In genomic region chr16:14242059-14242458, GRCm38 (mm10) we compare ENCODE assay signal across 21 mouse cellular contexts. TPM values are rescaled to one million over a fixed set of nuclear protein-coding genes. Genes with fewer than 3 reads are reported as not detected.
DNase-seq lines count a peak whose midpoint lies in the region; ATAC-seq and TF ChIP-seq lines count a peak whose summit lies in the region.
"Had no signal": no experiment of that assay in that cellular context is flagged by ENCODE, and none has a peak within 500 bp of the region (broad histone marks: within the 10 kb centered on the region; RNA-seq: fewer than 3 reads in every experiment).

No protein-coding gene starts in this region.

- H3K27ac ChIP-seq in embryonic facial prominence, embryonic 14.5 days (replicated peaks; ENCODE audit: low read depth, low read length): no peak overlapping the region
- no peak overlapping the region for H3K27ac ChIP-seq in embryonic facial prominence, embryonic 10.5 days (replicated peaks)
- H3K27ac ChIP-seq: embryonic facial prominence, embryonic 15.5 days; forebrain, embryonic 12.5 days; heart, embryonic 10.5 days; heart, embryonic 15.5 days; liver, embryonic 12.5 days had no signal

- H3K9me3 ChIP-seq in embryonic facial prominence, embryonic 14.5 days (ENCODE audit: control insufficient read depth, low read length): no peaks in the 10 kb centered on the region
- no peaks in the 10 kb centered on the region for H3K9me3 ChIP-seq in embryonic facial prominence, embryonic 10.5 days
- H3K9me3 ChIP-seq: embryonic facial prominence, embryonic 15.5 days; forebrain, embryonic 12.5 days; heart, embryonic 10.5 days; heart, embryonic 15.5 days; liver, embryonic 12.5 days had no signal

- peak; percentile 59 for DNase-seq in embryonic facial prominence, embryonic 14.5 days (ENCODE audit: low spot score)
- no peak for DNase-seq in embryonic facial prominence, embryonic 10.5 days (ENCODE audit: low spot score)
- DNase-seq in kidney, postnatal 14 days: peak; percentile 12
- no peak for DNase-seq in kidney, adult 11 months
- peak; percentile 13 for DNase-seq in lung, postnatal 10 days
- no peak for DNase-seq in lung, adult 2 months
- no peak for DNase-seq in layer of hippocampus, adult 18-20 months (ENCODE audit: low spot score in 2 of 2)
- DNase-seq: cerebellum, adult 18-20 months; gastrocnemius, postnatal 25 days; heart, adult 11 months; layer of hippocampus, postnatal 36 days had no signal

- no peaks in the 10 kb centered on the region for H3K36me3 ChIP-seq in embryonic facial prominence, embryonic 14.5 days (ENCODE audit: control insufficient read depth, insufficient read depth, low read length)
- H3K36me3 ChIP-seq in embryonic facial prominence, embryonic 10.5 days (replicated peaks): no peaks in the 10 kb centered on the region
- H3K36me3 ChIP-seq: embryonic facial prominence, embryonic 15.5 days; forebrain, embryonic 12.5 days; heart, embryonic 10.5 days; heart, embryonic 15.5 days; liver, embryonic 12.5 days had no signal

- no peak overlapping the region for H3K4me3 ChIP-seq in embryonic facial prominence, embryonic 14.5 days (ENCODE audit: low read depth, low read length)
- H3K4me3 ChIP-seq in embryonic facial prominence, embryonic 10.5 days: no peak overlapping the region
- H3K4me3 ChIP-seq in lung, adult 2 months (replicated peaks; ENCODE audit: extremely low read depth, low read depth, low read length): no peak overlapping the region
- H3K4me3 ChIP-seq: embryonic facial prominence, embryonic 15.5 days; forebrain, embryonic 12.5 days; heart, embryonic 10.5 days; heart, embryonic 15.5 days; liver, embryonic 12.5 days had no signal

- H3K4me2 ChIP-seq in embryonic facial prominence, embryonic 14.5 days (ENCODE audit: low read depth, low read length): no peak overlapping the region
- H3K4me2 ChIP-seq: embryonic facial prominence, embryonic 15.5 days; forebrain, embryonic 12.5 days; heart, embryonic 15.5 days; liver, embryonic 12.5 days had no signal

- no peak for TF ChIP-seq CTCF in lung, adult 2 months (IDR thresholded peaks at IDR 0.05; ENCODE audit: insufficient read depth, low read length)

- H3K9ac ChIP-seq in embryonic facial prominence, embryonic 14.5 days (ENCODE audit: low read depth, low read length): no peak overlapping the region
- H3K9ac ChIP-seq: embryonic facial prominence, embryonic 15.5 days; forebrain, embryonic 12.5 days; heart, embryonic 15.5 days; liver, embryonic 12.5 days; liver, postnatal 0 days had no signal

- no peak for TF ChIP-seq POLR2A in lung, adult 2 months (IDR thresholded peaks at IDR 0.05; ENCODE audit: borderline replicate concordance, extremely low read depth, low read depth, low read length)

- WGBS in embryonic facial prominence, embryonic 14.5 days: 61% methylated on average over 3 of the region's 3 CpGs
- WGBS in embryonic facial prominence, embryonic 10.5 days: 80% methylated on average over 3 of the region's 3 CpGs
- WGBS in lung, adult 2 months: 43% methylated on average over 3 of the region's 3 CpGs

- no peak for ATAC-seq in embryonic facial prominence, embryonic 14.5 days (ENCODE audit: low read depth)
- ATAC-seq: activated CD4-positive, CD25-positive, alpha-beta regulatory T cell, adult 4 months; CD4-positive, CD25-positive, alpha-beta regulatory T cell, adult 4 months; intestine, embryonic 16.5 days; liver, embryonic 12.5 days; liver, postnatal 0 days had no signal

- H3K4me1 ChIP-seq in embryonic facial prominence, embryonic 14.5 days (ENCODE audit: control insufficient read depth, insufficient read depth, low read length): no peaks in the 10 kb centered on the region
- no peaks in the 10 kb centered on the region for H3K4me1 ChIP-seq in embryonic facial prominence, embryonic 10.5 days
- H3K4me1 ChIP-seq in lung, adult 2 months (ENCODE audit: control insufficient read depth, insufficient read depth, low read length): no peaks in the 10 kb centered on the region
- H3K4me1 ChIP-seq: forebrain, embryonic 12.5 days; heart, embryonic 10.5 days had no signal

- H3K27me3 ChIP-seq in embryonic facial prominence, embryonic 14.5 days (replicated peaks; ENCODE audit: control insufficient read depth, insufficient read depth, low read length): no peaks in the 10 kb centered on the region
- no peaks in the 10 kb centered on the region for H3K27me3 ChIP-seq in embryonic facial prominence, embryonic 10.5 days (replicated peaks; ENCODE audit: low read depth, poor library complexity, severe bottlenecking)
- H3K27me3 ChIP-seq: embryonic facial prominence, embryonic 15.5 days; forebrain, embryonic 12.5 days; liver, embryonic 12.5 days had no signal

RNA-seq across cellular contexts. Expression of gene Myh11, which starts 49.1 kb away (rescaled TPM):
- 2.7 and 4.0 TPM in 2 replicates for polyA plus RNA-seq in embryonic facial prominence, embryonic 14.5 days (2014; fragmentation: Nextera tagmentation; extraction: Ambion mirVana)
- polyA plus RNA-seq in embryonic facial prominence, embryonic 10.5 days (2016; fragmentation: Nextera tagmentation; extraction: Ambion mirVana): 0.08 and 0.17 TPM in 2 replicates
- polyA plus RNA-seq in lung, adult 2 months (2012; rRNA removed): 25.1 and 42.6 TPM in 2 replicates
- total RNA-seq in layer of hippocampus, adult 18-20 months (2021): 1 to 10 TPM; 2.2 to 3.4 TPM
- total RNA-seq: monocyte, adult 5-6 weeks had no signal
- polyA plus RNA-seq: activated CD4-positive, CD25-positive, alpha-beta regulatory T cell, adult 4 months; CD4-positive, CD25-positive, alpha-beta regulatory T cell, adult 4 months had no signal

Comparison
In these comparisons a context has a peak if more than half of its experiments do, and no peak if none do; other contexts are left out.
1. DNase-seq: peak in embryonic facial prominence, embryonic 14.5 days (single experiment), kidney, postnatal 14 days (single experiment) and lung, postnatal 10 days (single experiment); none in embryonic facial prominence, embryonic 10.5 days (single experiment), kidney, adult 11 months (single experiment), lung, adult 2 months (single experiment) and layer of hippocampus, adult 18-20 months (0 of 2).